Mouse (Mus musculus) MEL (cell line): ENCODE measurements around the gene Ptpa. TPM values are rescaled to one million over a fixed set of nuclear protein-coding genes. Genes with fewer than 3 reads are reported as not detected.

Source experiments
- DNase-seq: peaks from one replicate; pipeline ENCODE4 v3.0.0; 2011; ENCODE audit warnings: low read depth, low spot score
- H3K27ac ChIP-seq: 2 replicates; pipeline ENCODE4 v1.5.1; 2012; ENCODE audit warnings: low read depth, mild to moderate bottlenecking, control low read depth, low read length, moderate library complexity; ENCODE audit not compliant: control insufficient read depth
- H3K27me3 ChIP-seq, 2 experiments: fragments of 150-350 bp in 1 of 2; sonication (generic) in 1 of 2; 2 replicates each; pipeline ENCODE4 v1.6.1; 2012; ENCODE audit warnings: low read length in 2 of 2, mild to moderate bottlenecking in 2 of 2, improper control_type of control experiment in 1 of 2, moderate library complexity in 1 of 2; ENCODE audit not compliant: insufficient read depth in 2 of 2, control insufficient read depth in 1 of 2
- H3K36me3 ChIP-seq, 2 experiments: 2 replicates each; pipeline ENCODE4 v1.6.1; 2012 to 2014; ENCODE audit warnings: low read length in 2 of 2, improper control_type of control experiment in 1 of 2, inconsistent platforms in 1 of 2, mild to moderate bottlenecking in 1 of 2; ENCODE audit not compliant: insufficient read depth in 2 of 2, control insufficient read depth in 1 of 2
- H3K4me1 ChIP-seq, 2 experiments: fragments of 150-350 bp in 1 of 2; sonication (generic) in 1 of 2; 2 replicates each; pipeline ENCODE4 v1.6.1; 2012; ENCODE audit warnings: low read length in 2 of 2, improper control_type of control experiment in 1 of 2, mild to moderate bottlenecking in 1 of 2; ENCODE audit not compliant: insufficient read depth in 2 of 2, control insufficient read depth in 1 of 2
- H3K4me3 ChIP-seq, 2 experiments: fragments of 150-350 bp in 1 of 2; sonication (generic) in 1 of 2; 2 replicates each; pipeline ENCODE4 v1.5.1; 2012; ENCODE audit warnings: low read depth in 2 of 2, low read length in 2 of 2, mild to moderate bottlenecking in 2 of 2, moderate library complexity in 2 of 2, control low read depth in 1 of 2, improper control_type of control experiment in 1 of 2; ENCODE audit not compliant: control insufficient read depth in 1 of 2, insufficient read depth in 1 of 2
- H3K79me2 ChIP-seq: 2 replicates; pipeline ENCODE4 v1.6.1; 2012; ENCODE audit warnings: mild to moderate bottlenecking, low read length, moderate library complexity; ENCODE audit not compliant: control insufficient read depth, poor library complexity, insufficient read depth
- H3K9ac ChIP-seq: 2 replicates; pipeline ENCODE4 v1.6.1; 2012; ENCODE audit warnings: low read depth, mild to moderate bottlenecking, control low read depth, low read length, moderate library complexity; ENCODE audit not compliant: control insufficient read depth, poor library complexity, severe bottlenecking
- H3K9me3 ChIP-seq: fragments of 150-350 bp; sonication (generic); replicated peaks from 2 replicates; pipeline ENCODE4 v1.6.1; 2012; ENCODE audit warnings: mild to moderate bottlenecking, low read length, improper control_type of control experiment, moderate library complexity; ENCODE audit not compliant: insufficient read depth
- CHD2 ChIP-seq: IDR thresholded peaks from 2 replicates; pipeline ENCODE4 v1.6.1; 2011; ENCODE audit warnings: low read length, improper control_type of control experiment
- GABPA ChIP-seq: IDR thresholded peaks from 2 replicates; pipeline ENCODE4 v1.6.1; 2012; ENCODE audit warnings: low read depth, mild to moderate bottlenecking, inconsistent platforms, low read length, improper control_type of control experiment, moderate library complexity
- HCFC1 ChIP-seq: IDR thresholded peaks from 2 replicates; pipeline ENCODE4 v1.6.1; 2012; ENCODE audit warnings: low read depth, mild to moderate bottlenecking, inconsistent platforms, low read length, improper control_type of control experiment, moderate library complexity
- KAT2A ChIP-seq: conservative IDR thresholded peaks from 2 replicates; pipeline ENCODE4 v1.6.1; 2012; ENCODE audit warnings: low read depth, low read length, improper control_type of control experiment, inconsistent platforms
- MAFK ChIP-seq: IDR thresholded peaks from 2 replicates; pipeline ENCODE4 v1.6.1; 2011; ENCODE audit warnings: low read depth, mild to moderate bottlenecking, low read length, improper control_type of control experiment, borderline replicate concordance
- MAZ ChIP-seq: IDR thresholded peaks from 2 replicates; pipeline ENCODE4 v1.6.1; 2012; ENCODE audit warnings: low read depth, mild to moderate bottlenecking, inconsistent platforms, low read length, improper control_type of control experiment
- MXI1 ChIP-seq: IDR thresholded peaks from 2 replicates; pipeline ENCODE4 v1.6.1; 2011; ENCODE audit warnings: mild to moderate bottlenecking, low read depth, low read length, improper control_type of control experiment
- NRF1 ChIP-seq: IDR thresholded peaks from 2 replicates; pipeline ENCODE4 v1.6.1; 2014; ENCODE audit warnings: low read depth, mild to moderate bottlenecking, inconsistent platforms, low read length, improper control_type of control experiment, moderate library complexity; ENCODE audit not compliant: poor library complexity, insufficient read depth, severe bottlenecking
- POLR2AphosphoS5 ChIP-seq: IDR thresholded peaks from 2 replicates; pipeline ENCODE4 v1.6.1; 2012; ENCODE audit warnings: low read depth, borderline replicate concordance, mild to moderate bottlenecking, inconsistent platforms, low read length, moderate library complexity, mixed read lengths
- SIN3A ChIP-seq: IDR thresholded peaks from 2 replicates; pipeline ENCODE4 v1.6.1; 2012; ENCODE audit warnings: low read length, improper control_type of control experiment, inconsistent platforms
- TBP ChIP-seq: IDR thresholded peaks from 2 replicates; pipeline ENCODE4 v1.8.0; 2011; ENCODE audit warnings: low read depth, low read length, improper control_type of control experiment
- TCF12 ChIP-seq: IDR thresholded peaks from 2 replicates; pipeline ENCODE4 v1.6.1; 2014; ENCODE audit warnings: low read depth, mild to moderate bottlenecking, inconsistent platforms, low read length, improper control_type of control experiment, moderate library complexity
- UBTF ChIP-seq: IDR thresholded peaks from 2 replicates; pipeline ENCODE4 v1.6.1; 2012; ENCODE audit warnings: low read depth, mild to moderate bottlenecking, inconsistent platforms, low read length, improper control_type of control experiment, moderate library complexity, borderline replicate concordance; ENCODE audit not compliant: insufficient read depth
- USF1 ChIP-seq: IDR thresholded peaks from 2 replicates; pipeline ENCODE4 v1.6.1; 2014; ENCODE audit warnings: low read depth, mild to moderate bottlenecking, inconsistent platforms, low read length, improper control_type of control experiment, moderate library complexity
- ZC3H11A ChIP-seq: IDR thresholded peaks from 2 replicates; pipeline ENCODE4 v1.6.1; 2012; ENCODE audit warnings: low read depth, mild to moderate bottlenecking, inconsistent platforms, low read length, improper control_type of control experiment
- ZKSCAN1 ChIP-seq: IDR thresholded peaks from 2 replicates; pipeline ENCODE4 v1.6.1; 2012; ENCODE audit warnings: low read depth, mild to moderate bottlenecking, inconsistent platforms, low read length, improper control_type of control experiment, moderate library complexity
- ZMIZ1 ChIP-seq: IDR thresholded peaks from 2 replicates; pipeline ENCODE4 v1.6.1; 2012; ENCODE audit warnings: low read depth, mild to moderate bottlenecking, inconsistent platforms, low read length, improper control_type of control experiment, moderate library complexity
- ZNF384 ChIP-seq: IDR thresholded peaks from 2 replicates; pipeline ENCODE4 v1.6.1; 2012; ENCODE audit warnings: low read depth, mild to moderate bottlenecking, inconsistent platforms, low read length, improper control_type of control experiment
- polyA plus RNA-seq, 2 experiments: library from polyadenylated mRNA; stranded (reverse) in 1 of 2; unstranded in 1 of 2; fragments of >175 nt in 1 of 2; fragments of >200 nt in 1 of 2; gene quantifications; 2 replicates each; pipeline versions ENCODE4 v1.2.1 to v1.2.4; 2012; ENCODE audit warnings: low replicate concordance in 2 of 2, low read depth in 1 of 2; ENCODE audit not compliant: insufficient read length in 2 of 2, insufficient read depth in 1 of 2, missing spikeins in 1 of 2
- total RNA-seq: library from RNA; depleted of rRNA; stranded (reverse); fragments of 300-350 nt; gene quantifications from 2 replicates; pipeline ENCODE4 v1.2.3, GENCODE M21; 2012

The Ptpa gene
- total and polyA plus RNA-seq, 3 experiments = 159 to 382 TPM; not detected in 1

GRCm38 (mm10) chr2:30444450-30444849, 28.6 kb downstream of the Ptpa start:
- H3K4me3 ChIP-seq = no peak overlapping the region
- no peaks in the 10 kb centered on the region for H3K27me3 ChIP-seq
- peaks cover 0 to 6% of the 10 kb centered on the region in 2 experiments; a peak in 1 of 4 replicates for H3K36me3 ChIP-seq
- H3K9ac ChIP-seq = no peak overlapping the region
- H3K9me3 ChIP-seq = no peaks in the 10 kb centered on the region
- DNase-seq = no peak
- H3K27ac ChIP-seq = no peak overlapping the region
- no peak for TF ChIP-seq MAFK
- TF ChIP-seq ZMIZ1 = no peak
- no peak for TF ChIP-seq NRF1
- TF ChIP-seq KAT2A = no peak
- TF ChIP-seq, all 39 proteins: peak for 0
- no peaks in the 10 kb centered on the region for H3K79me2 ChIP-seq
- no peaks in the 10 kb centered on the region for H3K4me1 ChIP-seq

DNA sequence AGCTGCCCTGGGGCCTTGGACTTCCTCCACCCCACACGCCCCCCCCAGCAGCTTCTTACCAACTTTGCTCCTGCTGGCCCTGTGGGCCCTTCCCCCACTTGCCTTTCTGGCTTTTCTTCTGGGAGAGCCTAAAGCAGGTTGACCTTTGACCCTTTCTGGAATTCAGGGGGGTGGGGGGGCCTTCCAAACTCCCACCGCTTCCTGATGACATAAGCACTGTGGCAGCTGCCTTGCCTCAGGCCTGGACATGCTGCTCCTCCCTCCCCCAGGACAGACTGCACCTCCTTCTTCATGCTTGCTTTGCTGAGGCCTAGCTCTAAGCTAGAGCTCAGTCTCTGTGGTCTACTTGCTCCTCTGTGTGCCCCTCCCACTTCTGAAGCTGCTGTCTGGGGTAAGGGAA, 29.5 kb downstream of the Ptpa start:
- H3K27ac ChIP-seq = no peak overlapping the region
- peaks cover 0 to 3% of the 10 kb centered on the region in 2 experiments; a peak in 1 of 4 replicates for H3K36me3 ChIP-seq
- no peak for TF ChIP-seq MAZ
- no peak for TF ChIP-seq ZKSCAN1
- TF ChIP-seq CHD2 = no peak
- no peak for TF ChIP-seq GABPA
- TF ChIP-seq MXI1 = no peak
- no peak for TF ChIP-seq HCFC1
- TF ChIP-seq ZC3H11A = no peak
- TF ChIP-seq USF1 = no peak
- no peak for TF ChIP-seq POLR2AphosphoS5
- no peak for TF ChIP-seq SIN3A
- no peak for TF ChIP-seq ZMIZ1
- no peak for TF ChIP-seq TCF12
- TF ChIP-seq ZNF384 = no peak
- no peak for TF ChIP-seq TBP
- no peak for TF ChIP-seq KAT2A
- no peak for TF ChIP-seq UBTF
- no peaks in the 10 kb centered on the region for H3K79me2 ChIP-seq
- no peak for DNase-seq
- H3K27me3 ChIP-seq = no peaks in the 10 kb centered on the region
- H3K4me3 ChIP-seq = no peak overlapping the region
- H3K4me1 ChIP-seq = no peaks in the 10 kb centered on the region
- no peaks in the 10 kb centered on the region for H3K9me3 ChIP-seq
- no peak overlapping the region for H3K9ac ChIP-seq
